Mouse (Mus musculus): Measurements from ENCODE around the gene Rtp2. TPM values are rescaled to one million over a fixed set of nuclear protein-coding genes. Genes with fewer than 3 reads are reported as not detected.

Rtp2 gene
- polyA plus RNA-seq, 1 experiment from 2014 or later: 0.34 TPM

GRCm38 (mm10) chr16:23958938-23959337 is 26.7 kb upstream of the Rtp2 start:
- Histone ChIP-seq H3K4me2 (ENCODE audit: low read length) (no peak overlapping the region), H3K9ac (ENCODE audit: low read depth, low read length) (no peak overlapping the region), H3K4me3 (ENCODE audit: low read depth, low read length) (no peak overlapping the region), H3K4me1 (ENCODE audit: control insufficient read depth, insufficient read depth, low read length) (peaks cover 4% of the 10 kb centered on the region; the same call in 1 of the 2 replicates), H3K36me3 (ENCODE audit: control insufficient read depth, insufficient read depth, low read length) (no peaks in the 10 kb centered on the region), H3K9me3 (replicated peaks; ENCODE audit: control insufficient read depth, low read length, poor library complexity, severe bottlenecking) (no peaks in the 10 kb centered on the region), H3K27me3 (ENCODE audit: control insufficient read depth, insufficient read depth, low read depth, low read length) (no peaks in the 10 kb centered on the region; the same call in 1 of the 2 replicates), H3K27ac (ENCODE audit: low read length) (no peak overlapping the region)
- ATAC-seq: no peak

GRCm38 (mm10) chr16:23953959-23954260 is 21.7 kb upstream of the Rtp2 start:
- WGBS: 5% methylated on average over 1 of the region's 1 CpGs
- H3K9me3 ChIP-seq (replicated peaks; ENCODE audit: control insufficient read depth, low read length, poor library complexity, severe bottlenecking): no peaks in the 10 kb centered on the region

DNA sequence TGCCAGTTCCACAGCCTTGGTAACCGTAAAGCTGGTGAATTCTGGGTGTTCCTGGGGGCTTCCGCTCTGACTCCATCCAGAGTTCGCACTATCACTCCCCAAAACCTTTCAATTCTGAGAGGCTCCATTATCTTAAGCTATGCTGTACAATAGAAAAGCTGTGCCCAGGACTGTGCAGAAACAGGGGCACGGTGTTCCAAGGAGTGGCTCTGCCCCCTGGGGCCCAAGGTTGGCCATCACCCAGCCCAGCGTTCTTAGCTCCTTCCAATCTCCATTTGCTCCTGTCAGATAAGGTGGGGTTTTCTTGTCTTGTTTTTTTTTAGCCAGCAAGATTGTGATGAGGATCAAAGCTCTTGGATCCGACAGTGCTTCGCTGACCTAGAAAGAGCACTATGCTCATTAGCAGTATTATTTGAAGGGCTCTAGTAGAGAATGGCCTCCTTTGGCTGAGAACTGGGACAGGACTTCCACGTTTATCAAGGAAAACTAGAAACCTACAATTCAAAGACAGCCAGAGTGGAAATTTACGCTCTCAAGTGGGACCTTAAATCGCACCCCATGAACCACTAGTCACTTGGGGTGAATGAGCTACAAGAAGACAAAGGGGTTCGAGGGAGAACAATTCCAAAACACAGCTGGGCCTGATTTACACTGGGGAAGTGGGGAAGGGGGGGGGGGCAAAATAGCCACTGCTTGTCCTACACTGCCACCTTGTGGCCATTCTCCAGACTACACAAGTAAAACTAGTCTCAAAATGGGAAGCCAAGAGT is 21.2 kb upstream of the Rtp2 start:
- Histone ChIP-seq H3K27me3 (ENCODE audit: control insufficient read depth, insufficient read depth, low read depth, low read length) (no peaks in the 10 kb centered on the region), H3K9ac (ENCODE audit: low read depth, low read length) (no peak overlapping the region), H3K4me1 (ENCODE audit: control insufficient read depth, insufficient read depth, low read length) (peaks cover 4% of the 10 kb centered on the region; the same call in 1 of the 2 replicates), H3K27ac (ENCODE audit: low read length) (no peak overlapping the region), H3K4me3 (ENCODE audit: low read depth, low read length) (no peak overlapping the region), H3K4me2 (ENCODE audit: low read length) (no peak overlapping the region), H3K36me3 (ENCODE audit: control insufficient read depth, insufficient read depth, low read length) (no peaks in the 10 kb centered on the region), H3K9me3 (replicated peaks; ENCODE audit: control insufficient read depth, low read length, poor library complexity, severe bottlenecking) (no peaks in the 10 kb centered on the region)
- peak; percentile 63 for ATAC-seq
- 43% methylated on average over 11 of the region's 11 CpGs for WGBS

More at GRCm38 (mm10) chr16:23953959-23954260, 21.7 kb upstream of the Rtp2 start:
- Histone ChIP-seq H3K4me2 (ENCODE audit: low read length) (no peak overlapping the region), H3K4me1 (ENCODE audit: control insufficient read depth, insufficient read depth, low read length) (peaks cover 4% of the 10 kb centered on the region; the same call in 1 of the 2 replicates), H3K27me3 (ENCODE audit: control insufficient read depth, insufficient read depth, low read depth, low read length) (no peaks in the 10 kb centered on the region), H3K27ac (ENCODE audit: low read length) (no peak overlapping the region), H3K36me3 (ENCODE audit: control insufficient read depth, insufficient read depth, low read length) (no peaks in the 10 kb centered on the region), H3K9ac (ENCODE audit: low read depth, low read length) (no peak overlapping the region), H3K4me3 (ENCODE audit: low read depth, low read length) (no peak overlapping the region)
- ATAC-seq: peak; percentile 41; the same call in 1 of the 2 replicates

- Histone ChIP-seq H3K4me2 (ENCODE audit: low read length) (no peak overlapping the region), H3K36me3 (ENCODE audit: control insufficient read depth, insufficient read depth, low read length) (no peaks in the 10 kb centered on the region), H3K4me3 (ENCODE audit: low read depth, low read length) (no peak overlapping the region), H3K27ac (ENCODE audit: low read length) (no peak overlapping the region), H3K27me3 (ENCODE audit: control insufficient read depth, insufficient read depth, low read depth, low read length) (no peaks in the 10 kb centered on the region), H3K9ac (ENCODE audit: low read depth, low read length) (no peak overlapping the region), H3K4me1 (ENCODE audit: control insufficient read depth, insufficient read depth, low read length) (peaks cover 4% of the 10 kb centered on the region; the same call in 1 of the 2 replicates), H3K9me3 (replicated peaks; ENCODE audit: control insufficient read depth, low read length, poor library complexity, severe bottlenecking) (no peaks in the 10 kb centered on the region)
- 72% methylated on average over 4 of the region's 4 CpGs for WGBS
- peak; percentile 56 for ATAC-seq
These were observed 20.0 kb upstream of the Rtp2 start for GRCm38 (mm10) chr16:23952101-23952727.

GRCm38 (mm10) chr16:23947654-23948053 is 15.5 kb upstream of the Rtp2 start:
- no peak for ATAC-seq
- Histone ChIP-seq H3K4me1 (ENCODE audit: control insufficient read depth, insufficient read depth, low read length) (no peaks in the 10 kb centered on the region), H3K27ac (ENCODE audit: low read length) (no peak overlapping the region), H3K27me3 (ENCODE audit: control insufficient read depth, insufficient read depth, low read depth, low read length) (no peaks in the 10 kb centered on the region), H3K9ac (ENCODE audit: low read depth, low read length) (no peak overlapping the region), H3K4me3 (ENCODE audit: low read depth, low read length) (no peak overlapping the region), H3K36me3 (ENCODE audit: control insufficient read depth, insufficient read depth, low read length) (no peaks in the 10 kb centered on the region), H3K9me3 (replicated peaks; ENCODE audit: control insufficient read depth, low read length, poor library complexity, severe bottlenecking) (no peaks in the 10 kb centered on the region), H3K4me2 (ENCODE audit: low read length) (no peak overlapping the region)
- WGBS: 93% methylated on average over 6 of the region's 6 CpGs

DNA sequence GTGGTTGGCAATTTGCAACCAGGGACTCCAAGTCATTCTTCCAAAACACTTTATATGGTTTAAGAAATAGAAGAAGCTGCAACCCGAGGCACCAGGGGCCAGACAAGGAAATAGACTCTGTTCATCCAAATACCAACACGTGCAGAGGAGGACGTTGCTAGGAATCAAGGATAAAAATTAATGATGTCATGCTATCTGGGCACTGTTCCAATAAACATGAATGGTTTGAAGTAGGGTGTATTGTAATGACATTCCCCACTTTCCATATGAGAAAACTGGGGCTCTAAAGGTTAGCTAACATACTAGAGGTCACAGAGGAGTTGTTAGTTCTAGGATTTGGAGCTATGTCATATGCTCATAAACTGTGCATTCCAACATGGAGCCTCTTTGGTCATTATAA is 12.6 kb upstream of the Rtp2 start:
- 36% methylated on average over 3 of the region's 3 CpGs for WGBS
- H3K27ac ChIP-seq (ENCODE audit: low read length): no peak overlapping the region
- H3K4me3 ChIP-seq (ENCODE audit: low read depth, low read length): no peak overlapping the region
- no peak for ATAC-seq
- no peak overlapping the region for H3K4me2 ChIP-seq (ENCODE audit: low read length)
- H3K9me3 ChIP-seq (replicated peaks; ENCODE audit: control insufficient read depth, low read length, poor library complexity, severe bottlenecking): no peaks in the 10 kb centered on the region
- H3K36me3 ChIP-seq (ENCODE audit: control insufficient read depth, insufficient read depth, low read length): no peaks in the 10 kb centered on the region
- no peaks in the 10 kb centered on the region for H3K4me1 ChIP-seq (ENCODE audit: control insufficient read depth, insufficient read depth, low read length)
- no peaks in the 10 kb centered on the region for H3K27me3 ChIP-seq (ENCODE audit: control insufficient read depth, insufficient read depth, low read depth, low read length)
- H3K9ac ChIP-seq (ENCODE audit: low read depth, low read length): no peak overlapping the region

GRCm38 (mm10) chr16:23934397-23934796 is 2.2 kb upstream of the Rtp2 start:
- no peak overlapping the region for H3K4me2 ChIP-seq (ENCODE audit: low read length)
- no peaks in the 10 kb centered on the region for H3K27me3 ChIP-seq (ENCODE audit: control insufficient read depth, insufficient read depth, low read depth, low read length)
- no peak overlapping the region for H3K4me3 ChIP-seq (ENCODE audit: low read depth, low read length)
- ATAC-seq: no peak
- 72% methylated on average over 2 of the region's 2 CpGs for WGBS
- no peak overlapping the region for H3K9ac ChIP-seq (ENCODE audit: low read depth, low read length)
- H3K9me3 ChIP-seq (replicated peaks; ENCODE audit: control insufficient read depth, low read length, poor library complexity, severe bottlenecking): no peaks in the 10 kb centered on the region
- no peak overlapping the region for H3K27ac ChIP-seq (ENCODE audit: low read length)
- no peaks in the 10 kb centered on the region for H3K4me1 ChIP-seq (ENCODE audit: control insufficient read depth, insufficient read depth, low read length)
- H3K36me3 ChIP-seq (ENCODE audit: control insufficient read depth, insufficient read depth, low read length): no peaks in the 10 kb centered on the region

- ATAC-seq: no peak
- Histone ChIP-seq H3K4me1 (ENCODE audit: control insufficient read depth, insufficient read depth, low read length) (no peaks in the 10 kb centered on the region), H3K4me2 (ENCODE audit: low read length) (no peak overlapping the region), H3K36me3 (ENCODE audit: control insufficient read depth, insufficient read depth, low read length) (no peaks in the 10 kb centered on the region), H3K9ac (ENCODE audit: low read depth, low read length) (no peak overlapping the region), H3K27me3 (ENCODE audit: control insufficient read depth, insufficient read depth, low read depth, low read length) (no peaks in the 10 kb centered on the region), H3K4me3 (ENCODE audit: low read depth, low read length) (no peak overlapping the region), H3K9me3 (replicated peaks; ENCODE audit: control insufficient read depth, low read length, poor library complexity, severe bottlenecking) (no peaks in the 10 kb centered on the region), H3K27ac (ENCODE audit: low read length) (no peak overlapping the region)
- 78% methylated on average over 18 of the region's 18 CpGs for WGBS
These were observed 919 bp downstream of the Rtp2 start for GRCm38 (mm10) chr16:23931275-23931674.

DNA sequence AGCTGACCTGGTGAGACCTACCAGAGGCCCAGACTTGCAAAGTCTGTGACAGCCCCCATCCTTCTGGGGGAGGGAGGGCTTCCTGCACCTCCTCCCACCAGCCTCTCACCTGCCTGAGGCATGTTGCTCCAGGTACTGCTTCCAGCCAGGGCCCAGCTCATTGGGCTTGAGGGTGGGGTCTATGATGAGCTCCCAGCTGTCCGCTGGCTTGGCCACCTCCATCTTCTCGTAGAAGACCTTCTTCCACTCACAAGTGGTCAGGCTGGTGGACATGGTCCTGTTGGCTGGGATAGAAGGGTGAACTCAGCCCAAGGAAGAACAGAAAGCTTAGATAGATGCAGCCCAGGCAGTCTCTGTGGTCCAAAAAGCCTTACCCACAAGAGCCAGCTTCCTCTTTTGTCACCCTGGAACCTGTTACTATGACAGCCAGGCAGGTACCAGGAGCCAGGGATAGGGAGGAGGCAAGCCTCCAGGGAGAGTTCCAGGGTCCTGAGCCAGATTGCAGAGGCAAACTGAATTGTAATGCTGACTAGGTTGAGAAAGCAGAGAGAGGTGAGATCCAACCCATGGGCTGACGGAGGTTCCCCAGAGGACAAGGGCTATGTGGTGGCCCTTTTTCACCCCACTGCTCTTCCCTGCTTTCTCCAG is 1.6 kb downstream of the Rtp2 start:
- ATAC-seq: no peak
- Histone ChIP-seq H3K4me1 (ENCODE audit: control insufficient read depth, insufficient read depth, low read length) (no peaks in the 10 kb centered on the region), H3K9ac (ENCODE audit: low read depth, low read length) (no peak overlapping the region), H3K9me3 (replicated peaks; ENCODE audit: control insufficient read depth, low read length, poor library complexity, severe bottlenecking) (no peaks in the 10 kb centered on the region), H3K36me3 (ENCODE audit: control insufficient read depth, insufficient read depth, low read length) (no peaks in the 10 kb centered on the region), H3K27ac (ENCODE audit: low read length) (no peak overlapping the region), H3K4me2 (ENCODE audit: low read length) (no peak overlapping the region), H3K27me3 (ENCODE audit: control insufficient read depth, insufficient read depth, low read depth, low read length) (no peaks in the 10 kb centered on the region), H3K4me3 (ENCODE audit: low read depth, low read length) (no peak overlapping the region)
- WGBS: 85% methylated on average over 3 of the region's 3 CpGs

All from midbrain, embryonic 16.5 days (tissue).